Mouse (Mus musculus) midbrain, postnatal 0 days (tissue): ENCODE results near the gene Samsn1. TPM values are rescaled to one million over a fixed set of nuclear protein-coding genes. Genes with fewer than 3 reads are reported as not detected.

Experiments used
- ATAC-seq: fragments of 200-750 bp; cut with Nextera tagmentation; 2 replicates; pipeline ENCODE4 v1.8.0; 2017; ENCODE audit warnings: moderate number of reproducible peaks, mild to moderate bottlenecking, moderate TSS enrichment, moderate library complexity; ENCODE audit not compliant: low FRiP score
- DNase-seq: peaks from one replicate; pipeline ENCODE4 v3.0.0-alpha.2; 2015; ENCODE audit warnings: low spot score
- H3K27ac ChIP-seq: fragments of 300-500 bp; sonication (generic); 2 replicates; pipeline ENCODE4 v1.5.1; 2014; ENCODE audit warnings: low read depth, mild to moderate bottlenecking, low read length, mixed read lengths
- H3K27me3 ChIP-seq: fragments of 300-500 bp; sonication (generic); 2 replicates; pipeline ENCODE4 v1.6.1; 2014; ENCODE audit warnings: low read length, control low read depth, mixed read lengths; ENCODE audit not compliant: insufficient read depth
- H3K36me3 ChIP-seq: fragments of 300-500 bp; sonication (generic); 2 replicates; pipeline ENCODE4 v1.6.1; 2014; ENCODE audit warnings: low read length, control low read depth, mixed read lengths; ENCODE audit not compliant: insufficient read depth
- H3K4me1 ChIP-seq: fragments of 300-500 bp; sonication (generic); 2 replicates; pipeline ENCODE4 v1.6.1; 2014; ENCODE audit warnings: mild to moderate bottlenecking, control low read depth, antibody characterized with exemption, low read length, mixed read lengths; ENCODE audit not compliant: insufficient read depth
- H3K4me2 ChIP-seq: fragments of 300-500 bp; sonication (generic); 2 replicates; pipeline ENCODE4 v1.6.1; 2014; ENCODE audit warnings: low read depth, mild to moderate bottlenecking, low read length, mixed read lengths; ENCODE audit not compliant: poor library complexity, severe bottlenecking
- H3K4me3 ChIP-seq: fragments of 300-500 bp; sonication (generic); 2 replicates; pipeline ENCODE4 v1.5.1; 2014; ENCODE audit warnings: low read depth, mild to moderate bottlenecking, low read length, moderate library complexity
- H3K9ac ChIP-seq: fragments of 300-500 bp; sonication (generic); replicated peaks from 2 replicates; pipeline ENCODE4 v1.6.1; 2014; ENCODE audit warnings: mild to moderate bottlenecking, low read length, moderate library complexity, mixed read lengths; ENCODE audit not compliant: poor library complexity, severe bottlenecking
- H3K9me3 ChIP-seq: fragments of 300-500 bp; sonication (generic); 2 replicates; pipeline ENCODE4 v1.6.1; 2016; ENCODE audit warnings: low read length, control low read depth
- CTCF ChIP-seq: IDR thresholded peaks from 2 replicates; pipeline ENCODE4 v1.5.1; 2016; ENCODE audit warnings: antibody characterized with exemption, mild to moderate bottlenecking
- WGBS: fragments of 180-500 bp; shearing (Covaris S2); extraction: QIAGEN DNeasy Blood & Tissue Kit; methylation state at CpG from one replicate; pipeline ENCODE4 v1.1.7; 2014; 5-methylcytosine and 5-hydroxymethylcytosine counted together
- polyA plus RNA-seq: library from polyadenylated mRNA; unstranded; fragments of >200 nt; fragmentation: Nextera tagmentation; extraction: Ambion mirVana; gene quantifications from 2 replicates; pipeline ENCODE4 v1.2.1, GENCODE M21; 2015
- total RNA-seq: library from RNA; depleted of rRNA; stranded (reverse); fragments of >200 nt; gene quantifications from 2 replicates; pipeline ENCODE4 v1.2.3, GENCODE M21; 2014

Samsn1 gene
- total and polyA plus RNA-seq, 2 experiments from 2014 or later, result 1.0 to 2.3 TPM

DNA sequence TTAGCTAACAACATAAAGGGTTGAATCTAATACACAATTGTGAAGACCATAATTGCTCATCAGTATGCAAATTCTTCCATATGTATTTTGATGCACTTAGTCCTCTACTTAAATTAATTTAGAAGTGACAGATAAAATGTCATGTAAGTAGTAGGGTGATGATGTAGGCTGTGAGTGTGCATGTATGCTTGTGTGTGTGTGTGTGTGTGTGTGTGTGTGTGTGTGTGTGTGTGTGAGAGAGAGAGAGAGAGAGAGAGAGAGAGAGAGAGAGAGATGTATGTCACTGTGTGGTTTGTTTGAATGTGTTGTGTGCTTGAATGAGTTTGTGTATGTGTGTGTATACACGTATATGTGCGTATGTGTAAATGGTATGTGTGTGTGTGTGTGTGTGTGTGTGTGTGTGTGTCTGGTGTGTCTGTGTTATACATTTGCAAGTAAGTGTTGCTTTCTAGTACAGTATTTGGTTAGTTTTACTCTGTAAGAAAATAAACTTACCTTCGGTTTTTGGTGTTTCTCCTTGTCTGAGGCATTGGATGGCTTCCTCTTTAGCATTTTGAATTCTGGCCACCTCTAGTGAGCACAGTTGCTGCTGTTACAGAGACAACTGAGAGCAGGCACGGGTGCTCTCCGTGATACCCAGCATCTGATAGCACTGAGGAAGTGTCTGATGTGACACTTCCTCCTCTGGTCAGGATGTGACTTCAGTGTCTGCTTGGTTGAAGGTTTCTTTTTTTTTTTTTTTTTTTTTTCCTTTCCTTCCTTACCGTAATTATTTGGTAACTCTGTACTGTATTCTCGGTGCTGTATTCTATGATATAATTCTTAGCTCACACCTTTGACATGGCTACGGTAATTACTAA lies 113.2 kb downstream of the Samsn1 start:
- no peak for ATAC-seq
- H3K36me3 ChIP-seq, result no peaks in the 10 kb centered on the region
- no peak overlapping the region for H3K4me3 ChIP-seq
- no peaks in the 10 kb centered on the region for H3K9me3 ChIP-seq
- no peaks in the 10 kb centered on the region for H3K4me1 ChIP-seq
- no peak overlapping the region for H3K4me2 ChIP-seq
- 85% methylated on average over 8 of the region's 8 CpGs for WGBS
- no peak for TF ChIP-seq CTCF
- no peak overlapping the region for H3K9ac ChIP-seq
- H3K27ac ChIP-seq, result no peak overlapping the region
- no peaks in the 10 kb centered on the region for H3K27me3 ChIP-seq
- no peak for DNase-seq

DNA sequence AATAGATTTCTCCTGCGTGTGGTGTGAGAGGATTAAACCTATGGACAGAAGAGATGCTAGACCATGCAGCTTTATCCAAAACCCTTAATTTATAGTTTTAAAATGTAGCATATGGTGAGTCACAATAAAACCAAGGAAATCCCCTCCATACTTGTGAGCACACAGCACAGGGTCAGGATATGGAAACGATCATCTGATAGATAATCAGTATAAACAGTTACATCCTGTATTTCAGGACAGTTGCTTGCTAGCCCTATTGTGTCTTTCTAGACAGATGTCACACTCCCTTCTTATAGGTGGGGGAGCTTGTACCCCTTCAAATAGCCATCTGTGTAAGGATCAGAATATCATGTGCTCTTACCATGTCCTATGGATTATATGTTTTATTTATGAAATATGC lies 115.3 kb downstream of the Samsn1 start:
- no peak overlapping the region for H3K4me2 ChIP-seq
- no peak for TF ChIP-seq CTCF
- H3K4me1 ChIP-seq, result no peaks in the 10 kb centered on the region
- 86% methylated on average over 2 of the region's 2 CpGs for WGBS
- H3K9ac ChIP-seq, result no peak overlapping the region
- H3K4me3 ChIP-seq, result no peak overlapping the region
- no peak overlapping the region for H3K27ac ChIP-seq
- H3K36me3 ChIP-seq, result no peaks in the 10 kb centered on the region
- no peak for DNase-seq
- ATAC-seq, result no peak
- H3K27me3 ChIP-seq, result no peaks in the 10 kb centered on the region
- no peaks in the 10 kb centered on the region for H3K9me3 ChIP-seq

GRCm38 (mm10) chr16:75906260-75906659 lies 115.8 kb downstream of the Samsn1 start:
- ATAC-seq, result no peak
- Histone ChIP-seq H3K9me3 (no peaks in the 10 kb centered on the region), H3K27me3 (no peaks in the 10 kb centered on the region), H3K4me2 (no peak overlapping the region), H3K4me3 (no peak overlapping the region), H3K27ac (no peak overlapping the region), H3K9ac (no peak overlapping the region), H3K4me1 (no peaks in the 10 kb centered on the region), H3K36me3 (no peaks in the 10 kb centered on the region)
- no peak for DNase-seq
- WGBS, result 100% methylated on average over 1 of the region's 1 CpGs
- no peak for TF ChIP-seq CTCF

GRCm38 (mm10) chr16:75905324-75905723 lies 116.8 kb downstream of the Samsn1 start:
- no peaks in the 10 kb centered on the region for H3K27me3 ChIP-seq
- H3K4me1 ChIP-seq, result no peaks in the 10 kb centered on the region
- H3K9me3 ChIP-seq, result no peaks in the 10 kb centered on the region
- H3K36me3 ChIP-seq, result no peaks in the 10 kb centered on the region
- no peak for ATAC-seq
- no peak for DNase-seq
- no peak overlapping the region for H3K4me3 ChIP-seq
- no peak overlapping the region for H3K27ac ChIP-seq
- H3K4me2 ChIP-seq, result no peak overlapping the region
- H3K9ac ChIP-seq, result no peak overlapping the region
- 80% methylated on average over 1 of the region's 1 CpGs for WGBS
- TF ChIP-seq CTCF, result no peak

DNA sequence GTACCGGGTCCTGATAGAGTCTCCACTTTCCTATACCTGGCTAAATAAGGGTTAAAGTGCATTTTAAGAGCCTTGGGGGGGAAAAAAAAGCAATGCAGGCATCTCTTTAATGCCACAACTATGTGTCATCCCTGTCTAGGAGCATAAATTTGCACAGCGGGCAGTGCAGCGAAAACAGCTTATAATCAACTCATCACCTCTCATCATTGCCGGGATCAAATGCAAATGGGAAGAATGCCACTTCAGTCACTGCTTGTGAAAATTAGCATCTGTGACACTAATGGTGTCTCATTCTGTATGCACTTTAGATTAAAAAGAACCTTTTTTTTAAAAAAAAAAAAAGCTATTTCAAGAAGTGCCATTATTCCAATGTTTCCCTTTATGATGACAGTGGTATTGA lies 118.0 kb downstream of the Samsn1 start:
- H3K4me2 ChIP-seq, result no peak overlapping the region
- 72% methylated on average over 4 of the region's 4 CpGs for WGBS
- ATAC-seq (no peak), DNase-seq (no peak)
- H3K9ac ChIP-seq, result no peak overlapping the region
- H3K4me3 ChIP-seq, result no peak overlapping the region
- TF ChIP-seq CTCF, result no peak
- no peaks in the 10 kb centered on the region for H3K4me1 ChIP-seq
- H3K36me3 ChIP-seq, result no peaks in the 10 kb centered on the region
- H3K27me3 ChIP-seq, result no peaks in the 10 kb centered on the region
- H3K9me3 ChIP-seq, result no peaks in the 10 kb centered on the region
- H3K27ac ChIP-seq, result no peak overlapping the region

DNA sequence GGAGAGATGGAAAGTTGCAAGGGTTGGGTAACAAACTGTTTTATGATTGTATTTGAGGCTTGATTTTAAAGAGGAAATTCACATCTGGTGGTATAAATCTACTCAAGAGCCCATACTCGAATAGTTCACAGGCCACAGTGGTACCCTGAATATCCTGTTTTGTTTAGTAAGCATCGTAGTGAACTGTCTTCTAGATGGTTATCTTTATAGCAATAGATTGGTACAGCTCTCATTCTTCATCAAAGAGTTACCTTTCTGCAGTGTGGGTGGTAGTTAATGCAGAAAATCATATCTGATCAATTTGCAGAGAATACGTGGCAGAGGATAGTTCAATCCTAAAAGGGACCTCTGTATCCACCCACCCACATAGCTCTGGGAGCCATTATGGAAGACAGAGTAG lies 119.1 kb downstream of the Samsn1 start:
- Histone ChIP-seq H3K27me3 (no peaks in the 10 kb centered on the region), H3K36me3 (no peaks in the 10 kb centered on the region), H3K27ac (no peak overlapping the region), H3K9me3 (no peaks in the 10 kb centered on the region), H3K4me1 (no peaks in the 10 kb centered on the region), H3K4me3 (no peak overlapping the region), H3K4me2 (no peak overlapping the region), H3K9ac (no peak overlapping the region)
- 82% methylated on average over 3 of the region's 3 CpGs for WGBS
- DNase-seq (no peak), ATAC-seq (no peak)
- no peak for TF ChIP-seq CTCF
